Mouse (Mus musculus) forebrain, embryonic 15.5 days (tissue): ENCODE data around the gene Aldh1l2. TPM values are rescaled to one million over a fixed set of nuclear protein-coding genes. Genes with fewer than 3 reads are reported as not detected.

ENCODE experiments used
- polyA plus RNA-seq: library from polyadenylated mRNA; unstranded; fragments of >200 nt; fragmentation: Nextera tagmentation; extraction: Ambion mirVana; gene quantifications from 2 replicates; pipeline ENCODE4 v1.2.1, GENCODE M21; 2015

Gene Aldh1l2
- polyA plus RNA-seq, 1 experiment from 2014 or later: 17.8 TPM

Other genes with a start within 250 kb of the Aldh1l2 start
- 4.0 and 4.4 TPM in 2 replicates for gene Slc41a2, start 196.3 kb downstream of the Aldh1l2 start, polyA plus RNA-seq
- gene D10Wsu102e, start 173.9 kb downstream of the Aldh1l2 start, polyA plus RNA-seq: 1.1 TPM in 2 replicates
- gene Washc4, start 9.6 kb upstream of the Aldh1l2 start, polyA plus RNA-seq: 32.3 and 35.4 TPM in 2 replicates
- 35.4 and 37.8 TPM in 2 replicates for gene Appl2, start 114.6 kb upstream of the Aldh1l2 start, polyA plus RNA-seq
- gene 1500009L16Rik, start 188.7 kb upstream of the Aldh1l2 start, polyA plus RNA-seq: 50.2 and 51.2 TPM in 2 replicates